Mouse (Mus musculus) embryonic fibroblast, embryonic 13.5 days (primary cell): ENCODE results near the gene Fem1a.
A peak's percentile ranks its signal among the peaks of the same experiment; 100 is the strongest.

Source experiments
- CTCF ChIP-seq: IDR thresholded peaks from 2 replicates; pipeline ENCODE4 v1.5.1; 2011; ENCODE audit warnings: mild to moderate bottlenecking, control low read depth, low read length, moderate library complexity, borderline replicate concordance; ENCODE audit not compliant: insufficient read depth
- POLR2A ChIP-seq: IDR thresholded peaks from 2 replicates; pipeline ENCODE4 v1.6.1; 2011; ENCODE audit warnings: low read depth, mild to moderate bottlenecking, control low read depth, low read length, moderate library complexity

- no peak for TF ChIP-seq CTCF
- TF ChIP-seq POLR2A: peak; percentile 73
Measured at GRCm38 (mm10) chr17:56218377-56219191, 38.0 kb upstream of the Fem1a start, which contains the start of gene Dpp9.
